Mouse (Mus musculus) left cerebral cortex, adult 2 months (tissue): ENCODE measurements around the gene Kalrn. TPM values are rescaled to one million over a fixed set of nuclear protein-coding genes. Genes with fewer than 3 reads are reported as not detected.

Experiments
- DNase-seq, 2 experiments: peaks; one replicate each; pipeline ENCODE4 v3.0.0; 2021 to 2022; ENCODE audit warnings: low spot score in 2 of 2, mixed read lengths in 1 of 2; ENCODE audit errors: extremely low spot score in 1 of 2
- H3K27ac ChIP-seq: fragments of 200-600 bp; 2 replicates; pipeline ENCODE4 v1.8.1; 2022
- H3K4me3 ChIP-seq: fragments of 200-600 bp; 2 replicates; pipeline ENCODE4 v1.8.1; 2022
- CTCF ChIP-seq: fragments of 200-600 bp; IDR thresholded peaks from 2 replicates; pipeline ENCODE4 v1.8.1; 2022; ENCODE audit warnings: antibody characterized with exemption, mild to moderate bottlenecking, moderate library complexity
- intact Hi-C: fragments of 180-260 bp; cut with DNase I; formaldehyde crosslinking; loops from one replicate; pipeline ENCODE4 v1.15.1; 2025
- total RNA-seq, 2 experiments: library from RNA; stranded (reverse); gene quantifications; 2 replicates each; pipeline ENCODE4 v1.2.3; 2021

The Kalrn gene
- total RNA-seq, 2 experiments from 2014 or later: 539 to 570 TPM

DNA sequence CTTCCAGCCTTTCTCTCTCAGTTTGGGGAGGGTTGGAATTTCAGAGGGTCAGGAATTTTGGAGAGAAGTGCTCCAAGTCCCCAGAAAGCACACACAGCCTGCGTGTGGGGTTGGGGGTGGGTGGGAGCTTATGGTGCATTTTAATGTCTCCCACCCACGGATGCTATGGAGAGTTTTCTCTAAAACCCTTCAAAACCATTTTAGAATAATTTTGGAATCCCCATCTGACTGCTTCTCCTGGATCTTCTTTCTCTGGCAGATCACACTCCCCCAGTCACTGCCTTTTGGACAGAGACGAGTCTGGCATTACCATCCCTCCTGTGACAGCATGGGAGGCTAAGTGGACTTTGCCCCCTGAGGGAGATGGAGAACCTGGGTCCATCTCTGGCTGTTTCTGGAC is 438.7 kb downstream of the Kalrn start:
- no peak for TF ChIP-seq CTCF
- DNase-seq: no peak
- intact Hi-C loops: loop anchor here (2.0 kb wide), 1 partner anchor 38 kb away; no protein-coding TSS in a partner anchor
- H3K27ac ChIP-seq: peak overlapping the region; percentile 65
- H3K4me3 ChIP-seq: no peak overlapping the region

DNA sequence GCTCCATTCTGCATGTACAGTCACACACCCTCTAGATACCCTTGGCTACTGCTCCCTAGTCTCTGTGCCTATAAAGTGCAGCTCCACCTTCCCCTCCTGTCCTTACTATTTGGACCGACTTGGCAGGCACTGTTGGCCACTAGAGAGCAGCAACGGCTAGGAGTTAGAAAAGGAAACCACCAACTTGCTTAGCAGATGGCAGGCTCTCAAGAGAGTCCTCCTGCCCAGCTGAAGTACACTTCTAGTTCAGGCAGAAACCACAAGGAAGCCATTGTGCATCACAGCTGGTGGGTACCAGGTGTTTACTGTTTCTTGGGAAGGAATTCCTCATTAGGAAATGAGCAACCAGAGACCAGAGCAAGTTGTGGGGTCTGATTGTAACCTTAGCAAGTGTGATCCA is 447.7 kb downstream of the Kalrn start:
- intact Hi-C loops: loop anchor here (5.0 kb wide), 1 partner anchor 167 kb away; no protein-coding TSS in a partner anchor
- peak overlapping the region; percentile 55; the same call in 1 of the 2 replicates for H3K27ac ChIP-seq
- no peak overlapping the region for H3K4me3 ChIP-seq
- peak; percentile 91 for TF ChIP-seq CTCF
- DNase-seq: peak; percentile 74 to 80

DNA sequence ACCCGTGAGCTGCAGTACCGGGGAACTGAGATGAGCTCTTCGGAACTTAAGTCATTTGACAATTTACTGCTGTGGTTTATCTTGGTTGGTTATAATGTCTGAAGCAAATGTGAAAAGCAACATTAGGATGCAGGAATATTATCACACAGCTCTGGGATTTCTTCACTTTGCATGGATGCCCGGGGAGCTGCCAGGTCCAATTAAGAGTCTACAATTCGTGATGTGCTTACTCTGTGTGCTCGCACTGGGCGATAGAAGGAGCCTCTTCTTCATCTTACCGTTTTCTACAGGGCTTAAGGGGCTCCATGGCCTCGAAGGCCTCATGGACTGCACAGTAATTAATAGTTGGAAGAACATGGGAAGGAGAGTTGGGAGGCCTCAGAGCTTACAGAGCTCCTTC is 450.8 kb downstream of the Kalrn start:
- no peak overlapping the region for H3K4me3 ChIP-seq
- H3K27ac ChIP-seq: peak overlapping the region; percentile 72
- no peak for DNase-seq
- intact Hi-C loops: no loop called here
- TF ChIP-seq CTCF: no peak

DNA sequence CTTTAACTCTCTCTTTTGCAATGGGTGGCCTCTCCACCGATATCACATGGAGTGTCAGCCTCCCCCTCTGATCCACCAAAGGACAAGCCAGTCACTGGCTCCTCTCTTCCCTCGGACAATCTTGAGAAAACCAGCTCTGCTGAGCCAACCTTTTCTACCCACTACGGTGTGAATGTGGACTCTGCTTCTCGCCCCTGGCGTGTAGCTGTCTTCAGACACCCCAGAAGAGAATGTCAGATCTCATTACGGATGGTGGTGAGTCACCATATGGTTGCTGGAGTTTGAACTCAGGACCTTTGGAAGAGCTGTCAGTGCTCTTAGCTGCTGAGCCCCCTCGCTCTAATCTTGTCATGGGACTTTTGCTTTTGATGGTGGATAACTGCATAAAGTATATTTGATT is 452.0 kb downstream of the Kalrn start:
- intact Hi-C loops: loop anchor here (2.0 kb wide), 1 partner anchor 52 kb away; no protein-coding TSS in a partner anchor
- peak overlapping the region; percentile 73 for H3K27ac ChIP-seq
- no peak overlapping the region for H3K4me3 ChIP-seq
- no peak for TF ChIP-seq CTCF
- no peak for DNase-seq

DNA sequence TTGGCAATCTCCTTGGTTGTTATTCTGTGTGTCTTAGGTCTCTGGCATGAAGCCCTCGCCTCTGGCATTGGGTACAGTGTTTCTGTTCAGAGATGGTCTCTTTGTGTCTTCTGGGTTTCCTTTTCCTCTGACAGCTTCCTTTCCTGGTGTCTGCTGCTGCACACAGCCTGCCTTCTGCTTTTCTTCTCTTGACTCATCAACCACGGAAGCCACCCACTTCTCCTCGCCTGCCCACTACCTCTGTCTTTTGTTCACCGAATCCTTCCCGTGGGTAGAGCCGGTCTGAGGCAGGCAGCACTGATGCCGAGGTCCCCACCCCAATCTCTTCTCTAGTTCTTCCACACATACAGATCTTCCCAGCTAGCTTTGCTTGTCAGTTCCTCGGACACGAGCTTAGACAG is 452.5 kb downstream of the Kalrn start:
- TF ChIP-seq CTCF: no peak
- intact Hi-C loops: loop anchor here (2.0 kb wide), 1 partner anchor 52 kb away; no protein-coding TSS in a partner anchor
- peak; percentile 63 to 70 for DNase-seq
- peak overlapping the region; percentile 73 for H3K27ac ChIP-seq
- H3K4me3 ChIP-seq: no peak overlapping the region

DNA sequence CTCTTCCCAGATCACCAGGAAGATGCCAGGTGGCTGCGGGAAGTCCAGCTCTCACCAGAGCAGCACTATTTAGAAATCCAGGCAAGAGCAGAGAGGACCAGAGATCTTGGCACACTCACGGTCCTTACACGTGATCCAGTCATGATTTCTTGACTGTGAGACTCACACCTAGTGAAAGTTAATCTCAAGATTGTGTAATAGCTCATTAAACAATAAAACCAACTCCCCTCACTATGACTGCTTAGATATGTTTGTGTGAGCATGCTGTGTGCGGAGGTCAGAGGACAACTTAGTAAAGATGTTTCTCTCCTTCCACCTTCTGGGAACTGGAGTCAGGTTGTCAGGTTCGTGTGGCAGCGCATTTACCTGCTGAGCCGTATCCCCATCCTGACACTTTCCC is 453.5 kb downstream of the Kalrn start:
- intact Hi-C loops: loop anchor here (2.0 kb wide), 1 partner anchor 53 kb away; no protein-coding TSS in a partner anchor

DNA sequence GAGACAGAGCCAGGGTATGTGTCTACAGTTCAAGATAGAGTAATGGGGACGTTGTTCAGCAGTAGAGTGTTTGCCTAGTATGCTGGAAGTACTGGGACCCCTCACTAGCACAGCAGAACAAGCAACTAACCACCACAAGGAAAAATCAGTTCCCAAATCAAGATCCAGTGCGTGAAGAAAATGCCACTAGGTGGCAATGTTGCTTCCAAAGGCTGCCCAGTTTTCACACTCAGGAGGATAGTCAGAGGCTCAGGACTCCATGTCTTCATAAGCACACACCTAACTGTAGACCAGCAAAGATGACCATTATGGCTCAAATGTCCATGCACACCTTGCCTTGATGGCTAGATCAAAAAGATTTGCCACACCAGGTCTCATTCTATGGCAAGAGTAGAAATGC is 454.0 kb downstream of the Kalrn start:
- intact Hi-C loops: no loop called here
- no peak overlapping the region for H3K4me3 ChIP-seq
- TF ChIP-seq CTCF: peak; percentile 76
- DNase-seq: no peak
- no peak overlapping the region for H3K27ac ChIP-seq

More for the DNA sequence above, 453.5 kb downstream of the Kalrn start:
- no peak for DNase-seq
- H3K27ac ChIP-seq: no peak overlapping the region; the same call in 1 of the 2 replicates
- no peak overlapping the region for H3K4me3 ChIP-seq
- no peak for TF ChIP-seq CTCF

DNA sequence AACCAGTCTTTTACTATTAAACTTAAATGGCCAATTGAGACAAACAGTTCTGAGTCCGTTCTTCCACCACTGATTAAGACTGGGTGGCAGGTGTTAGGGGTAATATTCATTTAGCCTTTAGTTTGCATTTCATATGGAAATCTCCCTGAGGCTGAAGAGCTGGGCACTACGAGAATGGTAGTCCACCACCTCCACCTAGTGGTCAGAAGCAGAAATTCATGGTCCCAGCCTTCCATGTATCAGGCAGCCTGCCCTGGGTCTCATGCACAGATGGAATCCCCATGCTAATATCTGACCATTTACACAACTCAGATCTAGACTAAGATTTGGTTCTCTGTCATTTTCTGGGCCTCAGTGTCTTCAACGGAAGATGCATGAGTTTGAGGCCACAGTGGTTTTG is 458.7 kb downstream of the Kalrn start:
- intact Hi-C loops: loop anchor here (1.0 to 5.0 kb wide), 3 partner anchors 72 to 294 kb away; no protein-coding TSS in a partner anchor
- no peak overlapping the region for H3K4me3 ChIP-seq
- TF ChIP-seq CTCF: peak; percentile 84
- H3K27ac ChIP-seq: no peak overlapping the region
- peak; percentile 59 to 68 for DNase-seq

DNA sequence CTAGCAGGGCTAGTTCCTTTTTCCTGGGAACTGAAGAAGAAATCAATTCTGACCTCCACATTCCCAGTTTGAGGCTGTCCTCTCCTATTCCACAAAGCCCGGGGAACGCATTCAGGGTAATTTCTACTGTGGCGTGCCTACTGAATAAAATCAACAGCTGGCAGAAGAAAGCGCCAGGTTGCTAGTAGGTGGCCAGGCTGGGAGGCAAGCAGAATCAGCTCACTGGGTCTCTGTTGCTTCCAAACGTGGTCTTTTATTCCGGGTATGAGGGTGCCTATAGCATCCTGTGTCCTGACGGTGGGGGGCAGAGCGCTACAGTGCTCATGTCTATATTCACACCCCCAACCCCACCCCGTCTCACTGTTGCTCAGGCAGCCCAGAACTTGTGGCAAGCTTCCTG is 460.2 kb downstream of the Kalrn start:
- Histone ChIP-seq H3K27ac (no peak overlapping the region; the same call in 1 of the 2 replicates), H3K4me3 (no peak overlapping the region)
- intact Hi-C loops: loop anchor here (5.0 kb wide), 1 partner anchor 71 kb away; no protein-coding TSS in a partner anchor
- no peak for DNase-seq
- no peak for TF ChIP-seq CTCF

DNA sequence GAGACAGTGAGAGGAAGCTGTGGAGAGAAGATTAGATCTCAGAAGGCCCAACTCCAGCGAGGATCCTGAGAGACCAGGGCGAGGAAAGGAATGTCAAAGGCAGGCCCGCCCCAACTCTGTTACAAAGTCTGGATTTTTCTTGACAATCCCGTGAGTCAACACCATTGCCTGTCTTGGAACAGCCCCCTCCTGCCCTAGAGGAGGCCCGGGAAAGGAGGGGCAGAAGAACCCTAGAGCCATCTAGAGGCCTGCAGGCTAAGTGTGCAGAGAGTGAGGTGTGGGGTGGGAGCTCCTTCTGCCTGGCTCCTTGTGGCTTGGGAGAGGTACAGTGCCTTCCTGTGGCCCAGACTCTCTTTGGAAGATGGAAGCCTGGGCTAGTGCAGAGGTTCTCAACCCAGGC is 460.8 kb downstream of the Kalrn start:
- peak; percentile 43 for TF ChIP-seq CTCF
- DNase-seq: no peak
- no peak overlapping the region for H3K4me3 ChIP-seq
- intact Hi-C loops: loop anchor here (5.0 kb wide), 1 partner anchor 70 kb away; no protein-coding TSS in a partner anchor
- H3K27ac ChIP-seq: no peak overlapping the region

DNA sequence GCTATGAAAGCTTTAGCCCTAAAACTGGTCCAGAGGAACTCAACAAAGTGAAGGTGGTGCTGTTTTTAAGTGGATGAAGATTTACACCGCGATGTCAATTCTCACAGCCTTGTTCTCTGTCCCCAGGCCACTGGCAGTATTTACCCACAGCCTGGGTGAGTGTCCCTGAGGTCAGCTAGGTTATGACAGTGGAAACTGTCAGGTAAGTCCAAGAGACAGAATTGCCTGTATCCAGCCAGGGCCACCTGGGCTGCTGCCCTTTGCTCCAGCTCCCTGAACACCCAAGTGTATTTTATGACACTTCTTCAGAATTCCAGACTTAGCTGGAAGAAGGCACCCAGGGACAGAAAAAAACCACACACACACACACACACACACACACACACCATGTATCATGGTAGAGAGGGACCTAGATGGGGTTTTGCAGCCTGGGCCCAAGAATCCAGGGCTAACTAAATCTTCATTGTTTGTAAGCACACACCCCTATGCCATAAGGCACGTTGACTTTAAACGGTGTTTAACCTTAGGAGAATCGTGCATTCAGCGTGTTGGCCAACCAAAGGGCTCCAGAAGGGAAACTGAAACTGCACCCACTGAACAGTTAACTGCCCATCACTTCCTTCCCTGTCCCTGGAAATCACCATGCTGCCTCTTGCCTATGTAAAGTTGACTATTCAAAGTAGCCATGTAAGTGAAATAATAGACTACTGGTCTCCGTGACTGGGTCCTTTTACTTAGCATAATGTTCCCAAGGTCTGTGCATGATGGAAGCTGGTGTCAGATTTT is 462.3 kb downstream of the Kalrn start:
- no peak for TF ChIP-seq CTCF
- intact Hi-C loops: loop anchor here (5.0 kb wide), 1 partner anchor 69 kb away; no protein-coding TSS in a partner anchor
- H3K4me3 ChIP-seq: no peak overlapping the region
- no peak overlapping the region for H3K27ac ChIP-seq
- no peak for DNase-seq

DNA sequence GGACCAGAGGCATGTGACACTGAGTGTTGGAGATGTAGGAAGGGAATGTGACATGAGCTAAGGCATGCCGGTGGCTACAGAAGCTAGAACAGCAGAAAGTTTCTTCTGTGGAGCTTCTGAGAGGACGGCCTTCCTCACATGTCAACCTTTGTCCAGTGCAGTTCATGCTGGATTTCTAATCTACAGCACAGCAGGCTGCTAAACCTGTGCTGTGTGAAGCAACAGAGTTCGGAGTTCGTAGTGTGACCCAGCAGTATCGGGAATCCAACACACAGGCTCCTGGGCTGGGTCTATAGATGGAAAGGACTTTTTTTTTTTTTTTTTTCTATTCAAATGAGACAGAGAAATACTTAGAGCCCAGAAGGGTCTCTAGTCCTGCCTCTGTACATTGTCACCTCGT is 468.9 kb downstream of the Kalrn start:
- intact Hi-C loops: no loop called here
- no peak overlapping the region for H3K27ac ChIP-seq
- no peak for TF ChIP-seq CTCF

DNA sequence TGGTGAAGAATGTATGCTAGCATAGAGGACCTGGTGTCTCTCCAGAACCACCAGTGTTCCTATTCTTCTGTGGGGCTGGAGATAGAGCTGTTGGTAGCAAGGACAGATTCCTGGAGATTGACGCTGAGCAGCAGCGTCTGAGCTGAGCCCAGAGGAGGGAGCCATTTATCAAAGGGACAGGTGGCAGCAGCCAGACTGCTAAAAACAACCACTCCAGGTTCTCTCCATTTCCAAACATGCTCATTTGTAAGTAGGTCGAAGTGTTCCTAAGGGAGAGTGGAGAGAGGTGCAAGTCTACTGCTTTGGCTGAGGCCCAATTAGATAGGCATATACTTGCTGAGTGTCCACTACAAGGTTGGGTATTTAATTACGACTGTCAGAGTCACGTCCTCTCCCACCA is 470.6 kb downstream of the Kalrn start:
- intact Hi-C loops: no loop called here
- Histone ChIP-seq H3K4me3 (no peak overlapping the region), H3K27ac (no peak overlapping the region)
- DNase-seq: no peak
- TF ChIP-seq CTCF: no peak

More for the DNA sequence above, 468.9 kb downstream of the Kalrn start:
- H3K4me3 ChIP-seq: no peak overlapping the region
- DNase-seq: no peak
